Mouse (Mus musculus): Measurements from ENCODE around the gene Mtx3.

Mtx3 gene

DNA sequence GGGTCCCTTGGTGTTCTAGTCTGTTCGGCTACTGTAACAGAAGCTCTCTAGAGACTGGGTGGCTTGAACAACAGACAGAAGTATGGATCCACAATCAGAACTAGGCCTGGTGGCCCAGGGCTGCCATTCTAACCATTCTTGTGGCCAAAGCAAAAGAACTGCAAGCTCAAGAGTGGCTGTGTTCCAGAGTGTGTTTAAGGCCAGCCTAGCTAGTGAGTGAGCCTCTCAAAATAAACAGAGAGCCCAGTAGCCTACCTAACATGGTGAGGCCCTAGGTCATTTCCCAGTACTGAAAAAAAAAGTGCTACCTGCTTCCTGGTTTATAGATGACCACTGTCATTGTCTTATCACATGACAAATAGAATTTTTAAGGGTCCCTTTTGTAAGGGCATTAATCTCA is 39.6 kb downstream of the Mtx3 start:
- DNase-seq (ENCODE audit: low spot score in 2 of 2), result no peak

DNA sequence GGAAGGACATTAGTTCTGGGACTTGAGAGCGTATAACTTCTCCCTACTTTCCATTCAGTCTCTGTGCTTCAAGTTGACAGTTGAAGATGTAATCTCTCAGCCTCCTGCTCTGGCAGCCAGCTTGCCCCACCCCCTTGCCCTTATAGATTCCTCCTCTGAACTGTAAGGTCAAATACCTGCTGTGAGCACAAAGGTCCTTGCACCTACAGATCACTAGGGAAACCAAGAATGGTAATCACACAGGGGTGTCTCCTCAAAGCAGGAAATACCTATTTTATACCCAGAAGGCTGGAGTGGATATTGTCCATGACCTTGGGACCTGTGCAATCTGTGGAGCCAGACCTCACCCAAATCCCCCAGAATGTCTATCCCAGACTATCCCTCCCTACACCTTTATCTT is 40.4 kb downstream of the Mtx3 start:
- no peak for DNase-seq (ENCODE audit: low spot score in 2 of 2)

DNA sequence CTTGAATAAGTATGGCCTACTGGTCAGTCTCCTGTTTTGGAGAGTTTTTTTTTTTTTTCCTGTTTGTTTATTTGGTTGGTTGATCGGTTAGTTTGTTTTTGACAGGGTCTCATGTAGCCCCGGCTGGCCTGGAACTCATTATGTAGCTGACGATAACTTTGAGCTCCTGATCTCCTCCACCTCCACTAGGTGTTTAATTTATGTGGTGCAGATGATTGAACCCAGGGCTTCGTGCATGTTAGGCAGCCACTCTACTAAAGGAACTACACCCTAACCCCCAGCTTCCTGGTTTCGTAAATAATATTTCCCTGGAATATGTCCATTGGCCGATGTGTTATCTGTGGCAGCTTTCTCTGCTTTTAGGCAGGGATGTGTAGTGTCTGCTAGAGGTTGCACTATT is 54.5 kb downstream of the Mtx3 start:
- no peak for DNase-seq (ENCODE audit: low spot score in 2 of 2)

DNA sequence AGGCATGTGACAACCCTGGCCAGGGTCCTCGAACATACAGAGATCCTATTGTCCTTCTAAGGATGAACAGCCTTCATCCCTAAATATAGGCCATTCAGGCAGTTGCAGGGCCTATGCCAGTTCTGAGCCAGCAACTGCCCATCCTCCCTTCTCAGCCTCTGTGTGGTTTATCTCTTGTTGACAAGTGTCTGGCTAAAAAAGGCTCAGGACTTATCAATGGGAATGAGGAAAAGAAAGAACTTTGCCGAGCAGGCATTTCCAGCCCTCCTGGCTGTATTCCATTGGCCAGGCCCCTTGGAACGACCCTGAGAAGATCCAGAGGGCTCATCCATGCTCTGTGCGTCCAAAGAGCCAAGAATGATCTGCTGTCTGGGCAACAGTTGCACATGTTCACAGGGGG is 58.7 kb downstream of the Mtx3 start:
- DNase-seq (ENCODE audit: low spot score in 2 of 2), result no peak

DNA sequence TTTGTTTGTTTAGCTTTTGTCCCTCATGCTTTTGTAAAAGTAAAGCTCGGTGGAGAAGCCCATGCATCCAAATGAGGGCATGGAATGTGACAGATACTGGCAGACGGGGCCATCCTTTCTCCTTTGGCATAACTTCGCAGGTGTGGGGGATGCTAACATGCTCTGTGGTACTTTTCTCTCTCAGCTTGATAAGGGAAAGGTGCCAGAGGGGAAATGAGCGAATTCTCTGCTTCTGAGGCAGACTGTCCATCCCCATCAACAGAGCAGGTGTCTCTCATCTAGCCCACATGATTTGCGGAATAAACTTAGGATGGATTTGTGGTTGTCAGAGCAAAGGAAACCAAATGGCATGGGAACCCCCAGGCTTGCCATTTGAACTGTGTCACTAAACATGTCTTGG is 61.4 kb downstream of the Mtx3 start:
- DNase-seq (ENCODE audit: low spot score in 2 of 2), result no peak

DNA sequence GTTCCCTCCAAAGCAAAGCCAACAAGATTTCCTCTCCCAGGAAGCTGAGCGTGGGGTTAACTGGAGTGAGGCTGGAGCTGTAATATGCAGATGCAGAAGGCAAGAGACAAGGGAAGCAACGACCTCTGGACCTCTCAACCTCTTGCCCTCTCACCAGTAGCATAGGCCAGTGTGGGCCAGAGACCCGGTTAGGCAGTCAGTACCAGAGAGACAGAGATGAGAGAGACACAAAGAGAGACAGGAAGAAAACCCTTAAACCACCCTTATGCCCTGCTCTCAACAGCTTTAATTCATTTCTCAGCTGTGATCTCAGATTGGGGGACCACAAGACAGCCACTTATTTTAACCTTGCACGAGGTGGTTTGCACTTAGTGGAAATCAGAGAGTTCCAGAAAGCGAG is 62.8 kb downstream of the Mtx3 start:
- DNase-seq (ENCODE audit: low spot score in 2 of 2), result no peak

All from urinary bladder, adult 18-20 months (tissue).